Mouse (Mus musculus): ENCODE results near the gene Lair1. TPM values are rescaled to one million over a fixed set of nuclear protein-coding genes. Genes with fewer than 3 reads are reported as not detected.

Gene Lair1
- 2.6 and 3.2 TPM in 2 replicates for polyA plus RNA-seq (2014; fragmentation: Nextera tagmentation; extraction: Ambion mirVana)

DNA sequence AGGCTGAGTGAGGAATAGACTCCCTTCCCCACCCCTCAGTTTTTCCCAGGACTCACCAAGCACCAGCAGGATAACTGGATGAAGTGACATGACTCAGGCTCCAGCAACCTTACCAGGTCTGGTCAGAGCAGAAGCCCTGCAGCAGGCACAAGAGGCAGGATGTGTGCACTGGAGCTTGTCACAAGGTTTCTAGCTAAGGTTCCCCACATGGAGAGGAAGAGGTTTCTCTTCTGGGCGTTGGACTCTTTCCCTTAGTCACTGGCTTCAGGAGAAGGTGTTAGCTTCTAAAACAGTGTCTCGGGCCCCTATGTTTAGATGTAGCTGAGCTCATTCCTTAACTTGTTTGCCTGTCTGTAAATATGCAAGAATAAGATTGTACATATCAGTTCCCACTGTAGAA is at the start of gene Lair1:
Gene Lair1, minus strand, starts transcription at position 192 of the 400 bp plus-strand sequence.
- H3K9me3 ChIP-seq (ENCODE audit: control insufficient read depth, low read length) = no peaks in the 10 kb centered on the region
- no peaks in the 10 kb centered on the region for H3K36me3 ChIP-seq (ENCODE audit: control insufficient read depth, insufficient read depth, low read length)
- H3K4me3 ChIP-seq (ENCODE audit: low read depth, low read length) = no peak within 1 kb of the TSS
- no peak within 1 kb of the TSS for H3K4me2 ChIP-seq (ENCODE audit: low read depth, low read length)
- 86% methylated on average over 2 of the region's 2 CpGs for WGBS
- H3K4me1 ChIP-seq (ENCODE audit: control insufficient read depth, insufficient read depth, low read length) = no peaks in the 10 kb centered on the region
- ATAC-seq (ENCODE audit: low read depth) = no peak
- no peak within 1 kb of the TSS for H3K9ac ChIP-seq (replicated peaks; ENCODE audit: low read depth, low read length)
- H3K27ac ChIP-seq (ENCODE audit: low read depth, low read length) = no peak within 1 kb of the TSS
- no peaks in the 10 kb centered on the region for H3K27me3 ChIP-seq (ENCODE audit: control insufficient read depth, insufficient read depth, low read length)

DNA sequence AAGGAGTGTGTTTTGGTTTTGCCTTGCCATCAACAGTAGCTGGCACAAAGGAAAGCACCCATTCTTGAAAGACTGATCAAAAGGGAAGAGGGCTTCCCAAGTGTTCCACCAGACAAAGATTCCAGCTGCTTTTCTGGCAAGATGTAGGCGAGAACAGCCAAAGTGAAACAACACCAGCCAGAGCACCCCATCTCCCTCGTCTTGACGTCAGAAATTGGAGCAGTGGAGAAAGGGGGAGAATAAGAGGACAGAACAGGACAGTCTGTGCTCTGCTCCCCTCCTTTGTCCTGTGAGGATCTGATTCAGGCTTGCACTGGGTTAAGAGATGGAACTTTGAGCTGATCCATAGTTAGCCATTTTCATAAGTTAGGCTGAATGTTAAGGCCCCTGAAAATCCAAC is 48.8 kb upstream of the Lair1 start:
- H3K36me3 ChIP-seq (ENCODE audit: control insufficient read depth, insufficient read depth, low read length) = no peaks in the 10 kb centered on the region
- 48% methylated on average over 3 of the region's 3 CpGs for WGBS
- no peak overlapping the region for H3K27ac ChIP-seq (ENCODE audit: low read depth, low read length)
- ATAC-seq (ENCODE audit: low read depth) = no peak
- H3K27me3 ChIP-seq (ENCODE audit: control insufficient read depth, insufficient read depth, low read length) = no peaks in the 10 kb centered on the region
- H3K9ac ChIP-seq (replicated peaks; ENCODE audit: low read depth, low read length) = no peak overlapping the region
- H3K9me3 ChIP-seq (ENCODE audit: control insufficient read depth, low read length) = no peaks in the 10 kb centered on the region
- H3K4me1 ChIP-seq (ENCODE audit: control insufficient read depth, insufficient read depth, low read length) = no peaks in the 10 kb centered on the region
- H3K4me2 ChIP-seq (ENCODE audit: low read depth, low read length) = no peak overlapping the region
- no peak overlapping the region for H3K4me3 ChIP-seq (ENCODE audit: low read depth, low read length)

DNA sequence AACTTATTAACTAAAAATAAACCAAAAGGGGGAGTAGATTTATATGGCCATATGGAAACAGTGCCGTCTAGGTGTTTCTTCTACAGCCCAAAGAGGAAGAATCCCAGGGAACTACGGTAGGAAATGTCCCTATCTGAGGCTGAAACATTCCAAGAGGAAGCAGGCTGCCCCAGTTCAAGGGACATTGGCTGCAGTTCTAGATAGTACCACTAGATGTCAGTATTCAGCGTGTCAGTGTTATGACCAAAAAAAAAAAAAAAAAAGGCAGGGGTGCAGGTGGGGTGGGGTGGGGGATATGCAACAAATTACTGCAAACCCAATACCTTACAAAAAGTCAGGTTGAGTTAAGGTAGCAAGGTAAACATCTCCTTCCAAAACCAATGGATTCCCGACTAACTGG is 40.4 kb upstream of the Lair1 start:
- H3K4me1 ChIP-seq (ENCODE audit: control insufficient read depth, insufficient read depth, low read length) = no peaks in the 10 kb centered on the region
- H3K27ac ChIP-seq (ENCODE audit: low read depth, low read length) = no peak overlapping the region
- 19% methylated on average over 4 of the region's 4 CpGs for WGBS
- ATAC-seq (ENCODE audit: low read depth) = no peak
- no peak overlapping the region for H3K4me2 ChIP-seq (ENCODE audit: low read depth, low read length)
- no peaks in the 10 kb centered on the region for H3K36me3 ChIP-seq (ENCODE audit: control insufficient read depth, insufficient read depth, low read length)
- no peaks in the 10 kb centered on the region for H3K27me3 ChIP-seq (ENCODE audit: control insufficient read depth, insufficient read depth, low read length)
- no peak overlapping the region for H3K9ac ChIP-seq (replicated peaks; ENCODE audit: low read depth, low read length)
- no peaks in the 10 kb centered on the region for H3K9me3 ChIP-seq (ENCODE audit: control insufficient read depth, low read length)
- no peak overlapping the region for H3K4me3 ChIP-seq (ENCODE audit: low read depth, low read length)

DNA sequence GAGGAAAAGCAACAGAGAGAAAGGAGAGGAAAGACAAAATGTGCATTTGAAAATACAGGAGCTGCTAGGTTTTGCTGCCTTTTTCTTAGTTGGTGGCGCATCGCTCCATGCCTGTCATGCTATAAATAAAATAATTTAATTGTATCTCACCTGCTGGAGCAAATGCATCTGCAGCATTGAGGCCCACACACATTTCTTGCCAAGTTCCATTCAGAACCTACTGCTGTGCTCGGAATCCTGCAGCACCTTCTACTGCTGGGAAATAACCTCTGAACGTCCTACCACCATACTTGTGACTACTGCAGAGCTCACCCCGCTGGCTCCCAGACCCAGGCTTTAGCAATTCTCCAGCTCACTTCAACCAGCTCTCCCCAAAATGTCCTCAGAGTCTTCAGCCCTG is 38.1 kb upstream of the Lair1 start:
- Histone ChIP-seq H3K4me3 (ENCODE audit: low read depth, low read length) (no peak overlapping the region), H3K9ac (replicated peaks; ENCODE audit: low read depth, low read length) (no peak overlapping the region), H3K27ac (ENCODE audit: low read depth, low read length) (no peak overlapping the region), H3K27me3 (ENCODE audit: control insufficient read depth, insufficient read depth, low read length) (no peaks in the 10 kb centered on the region), H3K4me2 (ENCODE audit: low read depth, low read length) (no peak overlapping the region), H3K4me1 (ENCODE audit: control insufficient read depth, insufficient read depth, low read length) (no peaks in the 10 kb centered on the region), H3K36me3 (ENCODE audit: control insufficient read depth, insufficient read depth, low read length) (no peaks in the 10 kb centered on the region), H3K9me3 (ENCODE audit: control insufficient read depth, low read length) (no peaks in the 10 kb centered on the region)
- 76% methylated on average over 5 of the region's 5 CpGs for WGBS
- ATAC-seq (ENCODE audit: low read depth) = no peak

DNA sequence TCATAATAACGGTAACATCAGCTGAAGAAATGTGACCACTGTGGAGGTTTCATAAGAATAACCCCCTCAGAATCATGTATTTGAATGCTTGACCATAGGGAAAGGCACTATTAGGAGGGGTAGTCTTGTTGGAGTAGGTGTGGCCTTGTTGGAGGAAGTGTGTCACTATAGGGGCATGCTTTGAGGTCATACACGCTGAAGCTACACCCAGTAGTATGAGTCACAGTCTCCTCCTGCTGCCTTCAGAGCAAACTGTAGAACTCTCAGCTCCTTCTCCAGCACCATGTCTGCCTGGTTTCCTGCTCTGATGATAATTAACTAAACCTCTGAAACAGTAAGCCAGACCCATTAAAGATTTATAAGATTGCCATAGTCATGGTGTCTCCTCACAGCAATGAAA is 35.8 kb upstream of the Lair1 start:
- H3K4me1 ChIP-seq (ENCODE audit: control insufficient read depth, insufficient read depth, low read length) = no peaks in the 10 kb centered on the region
- no peaks in the 10 kb centered on the region for H3K9me3 ChIP-seq (ENCODE audit: control insufficient read depth, low read length)
- 77% methylated on average over 2 of the region's 2 CpGs for whole genome bisulfite sequencing
- no peak overlapping the region for H3K27ac ChIP-seq (ENCODE audit: low read depth, low read length)
- H3K36me3 ChIP-seq (ENCODE audit: control insufficient read depth, insufficient read depth, low read length) = no peaks in the 10 kb centered on the region
- no peak for ATAC-seq (ENCODE audit: low read depth)
- no peaks in the 10 kb centered on the region for H3K27me3 ChIP-seq (ENCODE audit: control insufficient read depth, insufficient read depth, low read length)
- no peak overlapping the region for H3K4me3 ChIP-seq (ENCODE audit: low read depth, low read length)
- no peak overlapping the region for H3K9ac ChIP-seq (replicated peaks; ENCODE audit: low read depth, low read length)
- H3K4me2 ChIP-seq (ENCODE audit: low read depth, low read length) = no peak overlapping the region

DNA sequence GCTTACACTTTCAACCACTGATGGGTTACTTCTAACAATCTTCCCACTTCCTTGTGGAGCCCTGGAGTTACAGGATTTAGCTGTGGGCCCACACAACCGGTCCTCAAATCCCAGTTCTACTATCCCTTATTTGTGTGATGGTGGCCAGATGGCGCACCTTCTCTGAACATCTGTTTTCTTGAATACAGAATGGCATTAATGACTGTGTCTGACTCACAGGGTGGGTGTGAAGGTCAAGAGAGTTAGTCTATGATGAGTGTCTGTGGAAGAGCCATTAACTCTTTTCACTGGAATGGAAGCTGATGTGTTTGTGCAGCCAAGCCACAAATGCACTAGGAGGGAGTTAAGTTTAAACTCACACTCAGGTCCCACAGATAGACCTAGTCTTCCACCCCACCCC is 35.3 kb upstream of the Lair1 start:
- Histone ChIP-seq H3K4me2 (ENCODE audit: low read depth, low read length) (no peak overlapping the region), H3K27me3 (ENCODE audit: control insufficient read depth, insufficient read depth, low read length) (no peaks in the 10 kb centered on the region), H3K9me3 (ENCODE audit: control insufficient read depth, low read length) (no peaks in the 10 kb centered on the region), H3K4me3 (ENCODE audit: low read depth, low read length) (no peak overlapping the region), H3K9ac (replicated peaks; ENCODE audit: low read depth, low read length) (no peak overlapping the region), H3K4me1 (ENCODE audit: control insufficient read depth, insufficient read depth, low read length) (no peaks in the 10 kb centered on the region), H3K36me3 (ENCODE audit: control insufficient read depth, insufficient read depth, low read length) (no peaks in the 10 kb centered on the region), H3K27ac (ENCODE audit: low read depth, low read length) (no peak overlapping the region)
- ATAC-seq (ENCODE audit: low read depth) = no peak
- 84% methylated on average over 2 of the region's 2 CpGs for WGBS

DNA sequence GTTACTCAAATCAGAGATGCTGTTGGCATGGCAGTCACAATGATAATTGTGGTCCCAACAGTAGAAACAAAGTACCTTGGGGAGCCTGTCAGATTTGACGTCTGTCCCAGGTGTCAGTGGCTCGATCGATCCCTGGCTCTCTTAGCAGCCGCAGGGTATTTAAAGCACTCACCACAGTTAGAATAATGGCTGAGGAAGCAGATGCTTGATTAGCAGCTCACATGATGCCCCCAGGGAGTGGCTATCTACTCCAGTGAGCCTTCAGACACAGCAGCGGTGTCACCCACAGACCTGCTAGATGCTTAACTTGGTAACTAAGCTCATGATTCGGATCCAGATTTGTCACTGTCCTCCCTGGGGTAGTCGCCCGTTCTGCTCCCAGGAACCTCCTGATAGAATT is 28.2 kb upstream of the Lair1 start:
- Histone ChIP-seq H3K9me3 (ENCODE audit: control insufficient read depth, low read length) (no peaks in the 10 kb centered on the region), H3K36me3 (ENCODE audit: control insufficient read depth, insufficient read depth, low read length) (no peaks in the 10 kb centered on the region), H3K4me3 (ENCODE audit: low read depth, low read length) (no peak overlapping the region), H3K27me3 (ENCODE audit: control insufficient read depth, insufficient read depth, low read length) (no peaks in the 10 kb centered on the region), H3K9ac (replicated peaks; ENCODE audit: low read depth, low read length) (no peak overlapping the region), H3K4me2 (ENCODE audit: low read depth, low read length) (no peak overlapping the region), H3K27ac (ENCODE audit: low read depth, low read length) (no peak overlapping the region), H3K4me1 (ENCODE audit: control insufficient read depth, insufficient read depth, low read length) (no peaks in the 10 kb centered on the region)
- no peak for ATAC-seq (ENCODE audit: low read depth)
- WGBS = 50% methylated on average over 8 of the region's 8 CpGs

DNA sequence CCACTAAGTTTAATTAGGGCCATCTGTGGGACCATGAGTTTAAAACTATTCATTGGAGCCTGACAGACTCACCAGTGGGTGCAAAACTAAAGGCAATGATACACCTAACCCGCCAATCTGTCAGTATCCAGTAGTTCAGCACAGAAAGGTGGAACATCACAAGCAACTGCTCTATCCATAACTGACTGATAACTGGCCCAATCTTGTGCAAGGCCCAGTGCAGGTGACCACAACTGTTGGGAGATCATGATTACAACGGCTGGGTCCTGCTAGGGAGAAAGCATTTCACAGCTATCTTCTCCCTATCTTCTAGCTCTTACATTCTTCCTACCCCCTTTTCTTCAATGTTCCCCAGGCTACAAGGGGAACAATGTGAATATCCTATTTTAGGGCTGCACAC is 25.7 kb upstream of the Lair1 start:
- H3K36me3 ChIP-seq (ENCODE audit: control insufficient read depth, insufficient read depth, low read length) = no peaks in the 10 kb centered on the region
- H3K27ac ChIP-seq (ENCODE audit: low read depth, low read length) = no peak overlapping the region
- no peaks in the 10 kb centered on the region for H3K9me3 ChIP-seq (ENCODE audit: control insufficient read depth, low read length)
- H3K27me3 ChIP-seq (ENCODE audit: control insufficient read depth, insufficient read depth, low read length) = no peaks in the 10 kb centered on the region
- H3K4me2 ChIP-seq (ENCODE audit: low read depth, low read length) = no peak overlapping the region
- ATAC-seq (ENCODE audit: low read depth) = no peak
- no peak overlapping the region for H3K4me3 ChIP-seq (ENCODE audit: low read depth, low read length)
- no peak overlapping the region for H3K9ac ChIP-seq (replicated peaks; ENCODE audit: low read depth, low read length)
- 83% methylated on average over 2 of the region's 2 CpGs for WGBS
- H3K4me1 ChIP-seq (ENCODE audit: control insufficient read depth, insufficient read depth, low read length) = no peaks in the 10 kb centered on the region

DNA sequence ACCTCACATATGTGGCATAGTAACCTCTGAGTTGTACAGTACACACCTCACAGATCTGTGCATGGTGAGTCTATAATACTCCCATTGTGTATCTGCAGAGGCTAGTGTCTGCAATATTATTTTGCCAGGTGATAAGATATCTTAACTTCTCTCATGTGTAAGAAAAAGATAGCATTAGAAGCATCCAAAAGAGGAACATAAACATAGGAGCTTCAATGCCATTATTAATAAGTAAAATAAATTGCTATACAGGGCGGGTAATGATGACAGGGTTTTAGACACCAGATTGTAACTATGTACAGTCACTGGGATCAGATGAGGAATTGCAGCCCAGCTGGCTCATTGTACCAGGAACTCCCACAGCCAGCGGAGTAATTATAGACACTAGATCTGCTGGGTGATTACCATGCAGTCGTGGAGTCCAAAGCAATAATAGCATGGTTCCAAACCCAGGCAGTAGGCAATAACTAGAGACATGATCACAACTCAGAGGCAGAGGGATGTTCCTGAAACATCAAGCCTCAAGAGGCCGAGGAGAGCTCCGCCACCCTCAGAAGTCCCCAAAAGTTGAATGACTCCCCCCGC is 25.0 kb upstream of the Lair1 start:
- H3K9me3 ChIP-seq (ENCODE audit: control insufficient read depth, low read length) = no peaks in the 10 kb centered on the region
- H3K36me3 ChIP-seq (ENCODE audit: control insufficient read depth, insufficient read depth, low read length) = no peaks in the 10 kb centered on the region
- no peak overlapping the region for H3K27ac ChIP-seq (ENCODE audit: low read depth, low read length)
- WGBS = 86% methylated on average over 6 of the region's 6 CpGs
- H3K4me1 ChIP-seq (ENCODE audit: control insufficient read depth, insufficient read depth, low read length) = no peaks in the 10 kb centered on the region
- H3K9ac ChIP-seq (replicated peaks; ENCODE audit: low read depth, low read length) = no peak overlapping the region
- H3K4me3 ChIP-seq (ENCODE audit: low read depth, low read length) = no peak overlapping the region
- no peak overlapping the region for H3K4me2 ChIP-seq (ENCODE audit: low read depth, low read length)
- no peak for ATAC-seq (ENCODE audit: low read depth)
- H3K27me3 ChIP-seq (ENCODE audit: control insufficient read depth, insufficient read depth, low read length) = no peaks in the 10 kb centered on the region
